Mouse (Mus musculus): ENCODE data around the gene Gmpr2.

DNA sequence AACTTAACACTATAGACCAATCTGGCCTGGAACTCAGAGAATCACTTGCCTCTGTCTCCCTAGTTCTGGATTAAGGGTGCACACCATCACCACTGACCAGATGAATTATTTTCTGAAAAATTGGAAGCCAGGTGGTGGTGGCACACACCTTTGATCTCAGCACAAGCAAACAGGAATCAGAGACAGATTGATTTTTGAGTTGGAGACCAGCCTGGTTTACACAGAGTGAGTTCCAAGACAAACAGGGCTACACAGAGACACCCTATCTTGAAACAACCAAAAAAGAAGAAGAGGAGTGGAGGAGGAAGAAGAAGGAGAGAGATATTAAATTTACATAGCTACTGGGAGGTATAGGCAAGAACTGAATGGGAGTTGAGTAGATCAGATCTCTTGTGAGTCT is 54.5 kb downstream of the Gmpr2 start:
- TF ChIP-seq POLR2A (IDR thresholded peaks at IDR 0.05; ENCODE audit: control insufficient read depth, low read depth, low read length) (no peak), CTCF (IDR thresholded peaks at IDR 0.05; ENCODE audit: control insufficient read depth, insufficient read depth, insufficient replicate concordance, low read depth, low read length) (no peak)

Data from testis, adult 2 months (tissue).